Mouse (Mus musculus) layer of hippocampus, adult 2 months (tissue): ENCODE data around the gene Tbccd1. TPM values are rescaled to one million over a fixed set of nuclear protein-coding genes. Genes with fewer than 3 reads are reported as not detected.

ENCODE experiments used
- DNase-seq, 2 experiments: peaks; one replicate each; pipeline ENCODE4 v3.0.0; 2022; ENCODE audit warnings: low spot score in 2 of 2
- H3K27ac ChIP-seq: fragments of 200-600 bp; 2 replicates; pipeline ENCODE4 v1.8.1; 2022
- H3K4me3 ChIP-seq: fragments of 200-600 bp; 2 replicates; pipeline ENCODE4 v1.8.1; 2022; ENCODE audit warnings: mild to moderate bottlenecking
- CTCF ChIP-seq: fragments of 200-600 bp; conservative IDR thresholded peaks from 2 replicates; pipeline ENCODE4 v1.8.1; 2022; ENCODE audit warnings: antibody characterized with exemption, mild to moderate bottlenecking, moderate library complexity
- total RNA-seq, 2 experiments: library from RNA; stranded (reverse); gene quantifications; 2 replicates each; pipeline ENCODE4 v1.2.3; 2021

The Tbccd1 gene
- total RNA-seq, 2 experiments from 2014 or later = 13.6 to 15.9 TPM

- Histone ChIP-seq H3K4me3 (peak overlapping the region; percentile 81), H3K27ac (peak overlapping the region; percentile 90)
- no peak for DNase-seq
- TF ChIP-seq CTCF = no peak
Observed at GRCm38 (mm10) chr16:22844834-22845233, 12.6 kb downstream of the Tbccd1 start.

DNA sequence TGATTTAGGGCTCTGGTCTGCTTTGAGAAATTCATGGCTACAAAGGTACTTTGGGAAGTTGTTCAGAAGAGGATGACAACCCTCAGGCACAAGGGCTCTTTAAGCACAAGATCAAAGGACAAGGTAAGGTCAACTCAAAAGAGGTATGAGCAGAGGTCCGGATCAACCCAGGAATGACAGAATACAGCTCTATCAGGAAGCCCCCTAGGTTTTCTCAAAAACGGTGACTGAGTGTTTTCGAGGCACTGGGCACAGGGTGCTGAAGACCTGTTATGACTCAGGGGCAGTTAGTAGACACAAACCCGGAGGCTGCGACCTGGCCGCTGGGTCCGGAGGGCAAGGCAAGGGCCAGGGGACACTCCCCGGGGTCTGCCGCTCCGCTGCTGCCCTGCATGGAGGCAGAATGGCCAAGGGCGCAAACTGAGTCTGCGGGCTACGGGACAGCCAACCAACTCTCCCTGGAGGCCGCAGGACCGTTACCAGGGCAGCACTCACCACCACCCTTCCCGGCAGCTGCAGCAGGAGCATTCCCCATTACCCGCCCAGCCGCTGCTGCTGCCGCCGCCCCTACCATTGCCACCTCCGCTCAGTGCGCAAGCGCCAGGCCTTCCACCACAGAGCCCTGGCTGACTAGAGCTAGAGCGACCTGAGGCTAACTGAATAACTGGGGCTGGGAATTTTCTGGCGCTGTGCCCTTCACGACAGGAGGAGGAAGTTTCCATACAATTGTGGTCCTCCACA lies 13.2 kb downstream of the Tbccd1 start:
- peak; percentile 76 to 77 for DNase-seq
- peak overlapping the region; percentile 90 for H3K27ac ChIP-seq
- no peak for TF ChIP-seq CTCF
- peak overlapping the region; percentile 81 for H3K4me3 ChIP-seq

DNA sequence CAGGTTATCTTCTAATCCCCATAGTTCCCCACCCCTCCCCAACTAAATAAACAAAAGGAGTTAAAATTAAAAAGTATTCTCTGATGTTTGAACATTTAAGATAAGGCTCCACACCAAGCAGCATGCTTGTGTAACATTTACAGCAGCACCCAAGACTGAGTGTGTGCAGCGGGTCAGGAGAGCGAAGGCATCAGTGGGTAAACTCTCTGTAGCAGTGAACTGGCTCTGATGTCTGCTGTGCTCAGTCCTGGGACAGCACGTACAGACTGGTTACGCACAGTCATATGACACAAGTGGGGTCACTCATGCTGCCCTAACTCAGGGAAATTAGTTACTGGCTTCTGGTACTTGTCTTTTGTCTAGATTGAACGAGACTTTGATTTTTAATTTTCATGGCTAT lies 14.6 kb downstream of the Tbccd1 start:
- Histone ChIP-seq H3K4me3 (no peak overlapping the region), H3K27ac (no peak overlapping the region)
- no peak for DNase-seq
- no peak for TF ChIP-seq CTCF

DNA sequence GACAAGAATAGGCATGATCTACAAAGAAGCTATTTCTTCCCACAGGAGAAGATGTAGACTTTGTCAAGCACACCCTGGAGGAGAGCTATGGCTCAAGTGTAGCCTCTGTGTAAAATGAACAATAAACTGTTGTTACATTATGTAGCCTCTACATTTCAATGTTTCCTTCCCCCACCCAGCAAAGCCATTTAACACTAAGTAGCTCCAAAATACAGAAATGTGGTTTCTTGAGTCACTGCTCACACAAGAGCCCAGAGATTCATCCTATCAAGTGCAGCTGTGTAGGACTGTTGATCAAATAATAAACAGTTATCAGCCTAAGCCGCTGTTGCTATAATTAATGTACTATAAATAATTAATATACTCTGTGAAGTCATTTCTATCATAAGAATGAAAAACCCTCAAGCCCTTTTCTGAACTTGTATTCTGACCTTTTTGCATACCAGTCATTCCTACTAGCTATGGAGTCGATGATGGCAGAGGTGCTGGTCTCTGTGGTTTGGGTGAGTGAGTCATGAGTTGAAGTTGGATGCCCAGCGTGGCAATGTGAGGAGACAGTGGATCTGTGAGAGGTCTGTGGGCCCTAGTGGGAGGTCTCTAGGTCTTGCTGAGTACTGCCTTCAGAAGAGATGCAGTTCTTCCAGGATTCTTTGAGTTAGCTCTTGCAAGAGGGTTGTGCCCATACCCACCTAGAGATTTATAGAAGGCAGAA lies 18.2 kb downstream of the Tbccd1 start:
- H3K4me3 ChIP-seq = no peak overlapping the region
- TF ChIP-seq CTCF = no peak
- H3K27ac ChIP-seq = no peak overlapping the region; the same call in 1 of the 2 replicates
- no peak for DNase-seq

- Histone ChIP-seq H3K27ac (no peak overlapping the region), H3K4me3 (no peak overlapping the region)
- no peak for DNase-seq
- TF ChIP-seq CTCF = no peak
Observed at GRCm38 (mm10) chr16:22832932-22833525, 24.4 kb downstream of the Tbccd1 start.

GRCm38 (mm10) chr16:22820731-22821130 lies 36.7 kb downstream of the Tbccd1 start:
- H3K27ac ChIP-seq = no peak overlapping the region
- peak; percentile 82 for TF ChIP-seq CTCF
- H3K4me3 ChIP-seq = no peak overlapping the region
- DNase-seq = peak; percentile 37 to 64

- no peak within 1 kb of the TSS for H3K27ac ChIP-seq
- no peak within 1 kb of the TSS for H3K4me3 ChIP-seq
- no peak for TF ChIP-seq CTCF
- DNase-seq = no peak
Observed at GRCm38 (mm10) chr16:22811477-22811876, 46.0 kb downstream of the Tbccd1 start, which contains the start of gene Crygs. Crygs (minus strand) TSS chr16:22811577.

GRCm38 (mm10) chr16:22807468-22808070 lies 49.9 kb downstream of the Tbccd1 start:
- Histone ChIP-seq H3K27ac (no peak overlapping the region), H3K4me3 (peak overlapping the region; percentile 38; the same call in 1 of the 2 replicates)
- peak in 1 of 2 experiments; percentile 78 for DNase-seq
- peak; percentile 78 for TF ChIP-seq CTCF

DNA sequence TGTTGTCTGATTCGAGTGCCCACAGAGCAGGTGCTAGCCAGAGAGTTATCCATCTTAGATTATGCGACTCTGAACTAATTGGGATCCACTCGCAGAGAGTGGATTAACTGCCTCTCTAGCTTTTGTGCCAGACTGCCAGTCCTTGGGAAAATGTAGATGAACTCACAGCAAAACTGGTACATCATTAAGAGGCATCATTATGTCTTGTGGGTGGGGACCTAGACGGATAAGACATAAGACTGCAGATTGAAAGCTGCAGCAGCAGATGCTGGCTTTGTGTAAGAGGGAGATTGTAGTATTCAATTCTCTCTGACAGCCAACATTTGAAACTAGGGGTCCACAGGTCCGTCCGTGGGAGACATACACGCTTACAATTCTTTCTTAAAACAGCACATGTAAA lies 54.7 kb downstream of the Tbccd1 start:
- no peak for TF ChIP-seq CTCF
- Histone ChIP-seq H3K4me3 (no peak overlapping the region), H3K27ac (no peak overlapping the region)
- DNase-seq = peak in 1 of 2 experiments; percentile 53

GRCm38 (mm10) chr16:22800849-22801109 lies 56.7 kb downstream of the Tbccd1 start:
- H3K4me3 ChIP-seq = no peak overlapping the region
- H3K27ac ChIP-seq = no peak overlapping the region
- no peak for DNase-seq
- no peak for TF ChIP-seq CTCF

DNA sequence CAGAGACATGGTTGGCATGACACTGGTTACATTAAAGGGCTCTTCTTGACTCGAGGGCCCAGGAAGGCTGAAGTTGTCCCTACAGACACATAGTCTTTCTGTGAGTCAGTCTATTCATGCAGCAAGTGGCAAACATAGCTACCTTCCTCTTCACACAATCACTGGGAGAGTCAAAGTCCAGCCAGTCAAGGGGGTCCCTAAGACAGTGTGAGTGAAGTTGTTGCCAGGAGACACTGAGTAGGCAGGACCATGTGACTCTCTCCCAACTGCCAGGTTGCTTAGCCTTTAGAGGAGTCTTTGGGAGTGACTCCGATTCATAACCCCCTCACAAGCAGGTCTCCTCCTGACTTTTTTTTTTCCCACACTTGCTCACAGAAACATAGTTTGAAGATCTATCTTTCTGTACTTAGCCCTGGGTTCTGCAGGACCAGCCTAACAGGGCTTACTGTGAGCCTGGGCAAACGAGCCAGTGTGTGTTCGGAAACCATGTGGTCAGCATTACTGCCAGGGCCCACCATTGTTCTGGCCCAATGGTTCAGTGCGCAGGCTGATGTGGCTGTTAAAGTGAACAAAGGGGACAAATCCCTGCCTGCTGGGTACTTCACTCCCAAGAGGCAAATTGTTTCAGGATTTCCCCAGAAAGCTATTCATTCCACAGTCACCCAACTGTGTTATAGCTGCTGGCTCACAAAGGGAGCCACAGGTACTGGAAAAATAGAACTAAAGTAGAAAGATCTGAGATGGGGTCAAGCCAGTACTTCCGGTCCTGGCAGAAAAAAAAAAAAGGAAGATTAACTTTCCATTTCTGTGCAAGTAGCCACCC lies 57.2 kb downstream of the Tbccd1 start:
- no peak overlapping the region for H3K27ac ChIP-seq
- TF ChIP-seq CTCF = no peak
- no peak overlapping the region for H3K4me3 ChIP-seq
- no peak for DNase-seq

GRCm38 (mm10) chr16:22798520-22798919 lies 58.9 kb downstream of the Tbccd1 start:
- no peak for DNase-seq
- H3K27ac ChIP-seq = peak overlapping the region; percentile 81
- no peak for TF ChIP-seq CTCF
- H3K4me3 ChIP-seq = no peak overlapping the region
